Mouse (Mus musculus) kidney, postnatal 14 days (tissue): ENCODE data around the gene Pde4b.
A peak's percentile ranks its signal among the peaks of the same experiment; 100 is the strongest.

ENCODE experiments used
- DNase-seq: peaks from one replicate; pipeline ENCODE4 v3.0.0; 2022; ENCODE audit warnings: mixed read lengths

The Pde4b gene

GRCm38 (mm10) chr4:102555566-102555965 is 468.2 kb downstream of the Pde4b start:
- no peak for DNase-seq

GRCm38 (mm10) chr4:102557006-102557405 is 469.7 kb downstream of the Pde4b start:
- DNase-seq = no peak

DNA sequence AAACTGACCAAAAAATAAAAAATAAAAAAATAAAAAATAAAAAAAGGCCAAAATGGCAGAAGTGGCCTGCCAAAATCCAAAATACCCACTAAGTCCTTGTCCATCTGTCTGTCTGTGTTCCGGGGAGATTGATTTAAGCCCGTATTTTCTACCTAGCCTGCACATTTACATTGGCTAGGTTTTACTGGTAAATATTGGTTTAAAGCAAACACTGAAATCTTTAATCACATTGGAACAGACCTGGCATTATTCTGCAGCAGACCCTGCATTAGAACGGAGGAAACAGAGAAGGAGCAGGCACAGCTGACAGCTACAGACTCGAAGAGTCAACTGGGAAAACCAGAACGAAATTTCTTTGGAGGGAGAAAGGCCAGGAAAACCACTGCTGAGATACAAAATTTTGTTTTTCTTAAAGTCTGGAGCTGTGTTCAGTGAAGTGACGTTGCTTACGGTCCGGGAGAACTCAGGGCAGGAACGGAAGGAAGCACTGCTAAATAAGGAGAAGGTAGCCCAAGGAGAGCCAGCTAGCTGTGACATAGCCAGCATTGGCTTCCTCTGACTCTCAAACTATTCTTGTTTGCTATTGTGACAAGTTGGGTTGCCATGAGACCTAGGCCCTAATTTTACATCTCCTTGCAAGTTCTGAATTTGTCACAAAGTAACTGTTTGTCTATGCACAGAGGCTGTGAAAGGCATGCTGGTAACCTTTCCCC is 470.3 kb downstream of the Pde4b start:
- no peak for DNase-seq

DNA sequence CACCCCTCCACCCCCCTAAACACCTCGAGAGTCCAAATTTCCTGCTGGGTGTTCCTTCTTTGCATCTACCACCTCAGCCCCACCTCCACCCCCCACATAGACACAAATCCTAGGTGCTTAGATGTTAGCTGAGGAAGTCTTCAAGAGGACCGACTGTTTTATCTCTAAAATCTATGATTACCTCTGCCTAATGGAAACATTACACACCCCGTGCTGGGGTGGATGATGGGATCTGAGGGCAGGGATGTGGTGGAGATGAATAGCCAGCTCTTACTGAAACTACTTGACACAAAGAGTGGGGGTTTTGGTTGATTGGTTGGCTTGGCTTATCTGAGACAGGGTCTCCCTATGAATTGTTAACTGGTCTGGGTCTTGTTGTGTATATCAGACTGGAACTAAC is 471.0 kb downstream of the Pde4b start:
- no peak for DNase-seq

DNA sequence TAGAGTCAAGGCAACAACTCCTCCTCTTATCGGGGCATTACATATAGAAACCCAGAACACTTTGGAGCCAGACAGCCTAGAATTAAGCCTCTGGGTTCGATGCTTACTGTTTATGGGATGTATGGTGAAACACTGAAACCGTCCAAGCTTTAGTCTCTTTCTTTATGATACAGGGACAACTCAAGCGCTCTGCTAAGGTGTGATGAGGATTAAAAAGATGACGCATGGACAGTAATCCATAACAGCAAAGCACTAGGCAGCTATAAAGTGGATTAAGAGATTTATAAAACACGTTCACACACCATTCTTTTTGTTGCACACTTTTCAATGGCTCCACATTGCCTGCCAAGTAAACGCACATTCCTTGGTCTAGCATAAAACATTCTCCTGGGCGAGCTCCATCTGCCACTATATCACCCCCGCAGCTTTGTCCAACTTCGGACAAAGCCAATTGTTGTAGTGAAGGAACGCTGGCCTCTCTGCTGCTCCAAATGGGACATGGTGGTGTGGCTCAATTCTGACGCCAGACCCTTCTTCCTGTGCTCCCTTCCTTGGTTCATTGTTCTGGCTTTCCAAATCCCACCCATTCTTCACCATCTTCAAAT is 473.4 kb downstream of the Pde4b start:
- DNase-seq = no peak

- no peak for DNase-seq
These were observed 476.0 kb downstream of the Pde4b start for GRCm38 (mm10) chr4:102563273-102563855.

- DNase-seq = no peak
These were observed 476.9 kb downstream of the Pde4b start for GRCm38 (mm10) chr4:102564286-102564685.

DNA sequence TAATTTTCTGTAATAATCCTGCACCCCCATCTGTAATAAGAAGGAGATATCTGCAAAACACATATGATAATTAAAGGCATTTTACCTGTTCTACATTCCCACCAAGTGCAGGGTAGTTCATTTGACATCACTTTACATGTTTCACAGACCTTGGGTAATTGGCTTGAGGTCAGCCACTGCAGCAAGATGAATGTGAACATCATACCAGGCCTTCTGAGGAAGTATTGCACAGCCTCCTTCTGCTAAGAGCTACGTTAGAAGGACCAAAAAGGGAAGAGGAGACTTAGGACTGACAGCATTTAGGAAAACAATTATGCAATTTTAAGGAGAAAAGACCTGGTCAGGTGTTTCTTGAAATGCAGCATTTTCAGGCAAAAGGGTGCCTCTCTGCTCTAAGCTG is 479.1 kb downstream of the Pde4b start:
- no peak for DNase-seq

- no peak for DNase-seq
These were observed 479.8 kb downstream of the Pde4b start for GRCm38 (mm10) chr4:102567111-102567510.

GRCm38 (mm10) chr4:102567676-102568254 is 480.4 kb downstream of the Pde4b start:
- DNase-seq = no peak

GRCm38 (mm10) chr4:102568591-102568990 is 481.2 kb downstream of the Pde4b start:
- DNase-seq = peak; percentile 74

DNA sequence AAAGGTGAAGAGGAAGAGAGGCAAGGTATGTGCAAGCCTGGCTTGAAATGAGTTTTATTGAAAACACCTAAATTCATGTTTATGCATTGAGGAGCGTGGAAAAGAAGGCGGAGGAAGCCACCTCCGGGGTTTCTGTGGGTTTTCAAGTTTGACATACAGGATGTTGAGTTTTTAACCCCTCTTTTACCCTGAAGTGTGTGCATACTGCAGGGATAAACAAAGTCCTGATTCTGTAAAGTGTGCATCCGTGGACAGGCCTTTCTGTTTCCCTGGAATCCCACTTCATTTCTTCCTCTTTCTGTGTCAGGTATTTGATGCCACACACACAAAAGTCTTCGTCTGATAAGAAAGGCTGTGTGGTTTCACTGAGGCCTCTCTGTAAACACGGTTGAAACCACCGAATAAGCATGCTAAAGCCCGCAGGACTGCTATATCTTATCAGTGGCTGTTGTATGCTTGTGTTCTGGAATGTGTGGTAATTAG is 481.8 kb downstream of the Pde4b start:
- DNase-seq = no peak

- peak; percentile 78 for DNase-seq
These were observed 482.8 kb downstream of the Pde4b start for GRCm38 (mm10) chr4:102569950-102570765.

DNA sequence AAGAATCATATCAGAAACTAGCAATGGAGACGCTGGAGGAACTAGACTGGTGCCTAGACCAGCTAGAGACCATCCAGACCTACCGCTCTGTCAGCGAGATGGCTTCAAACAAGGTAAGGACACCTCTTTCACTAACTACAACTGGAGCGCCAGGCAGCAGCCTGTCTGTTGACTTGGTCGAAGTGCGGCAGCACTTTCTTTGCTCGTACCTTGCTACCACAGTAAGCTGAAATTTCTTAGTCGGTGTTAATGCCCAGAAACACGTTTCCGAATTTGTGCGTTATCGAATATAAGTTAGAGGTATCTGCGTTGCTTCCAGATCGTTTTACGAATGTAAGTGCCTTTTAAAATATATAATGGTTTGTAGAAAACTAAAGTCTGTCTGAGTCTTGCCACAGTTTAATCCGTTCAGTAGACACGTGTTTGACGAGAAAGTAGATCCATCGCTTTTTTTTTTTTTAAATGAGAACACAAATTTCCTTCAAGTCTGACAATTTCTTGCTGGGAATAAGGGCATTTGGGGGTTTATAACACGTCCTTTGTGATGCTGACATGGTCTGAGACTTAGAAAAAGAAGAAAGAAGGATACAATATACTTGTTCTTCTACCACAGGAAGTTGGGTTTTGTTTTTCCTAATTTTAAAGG is 483.5 kb downstream of the Pde4b start:
- peak; percentile 50 for DNase-seq

GRCm38 (mm10) chr4:102572031-102572430 is 484.7 kb downstream of the Pde4b start:
- DNase-seq = no peak

GRCm38 (mm10) chr4:102572591-102572990 is 485.2 kb downstream of the Pde4b start:
- DNase-seq = no peak

DNA sequence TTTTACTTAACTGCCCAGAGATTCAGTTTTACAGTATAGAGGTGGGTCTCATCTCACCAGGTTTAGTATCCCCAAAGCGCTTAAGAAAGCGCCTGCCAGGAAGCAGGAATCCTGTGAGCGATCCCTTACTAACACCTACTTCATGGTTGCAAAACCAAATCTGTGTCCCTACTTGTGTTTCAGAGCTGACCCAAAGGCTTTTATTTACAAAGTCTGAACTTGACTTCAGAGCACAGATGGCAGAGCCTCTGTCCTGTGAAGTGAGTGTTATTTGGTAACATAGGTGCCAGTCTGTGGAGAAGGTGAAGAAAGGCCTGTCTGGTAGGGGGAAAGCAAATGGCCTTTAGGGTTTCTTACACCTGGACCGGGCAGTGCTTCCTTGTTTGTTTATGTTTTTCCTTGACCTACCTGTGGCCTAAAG is 486.0 kb downstream of the Pde4b start:
- DNase-seq = no peak

GRCm38 (mm10) chr4:102574226-102574625 is 486.9 kb downstream of the Pde4b start:
- peak; percentile 63 for DNase-seq

DNA sequence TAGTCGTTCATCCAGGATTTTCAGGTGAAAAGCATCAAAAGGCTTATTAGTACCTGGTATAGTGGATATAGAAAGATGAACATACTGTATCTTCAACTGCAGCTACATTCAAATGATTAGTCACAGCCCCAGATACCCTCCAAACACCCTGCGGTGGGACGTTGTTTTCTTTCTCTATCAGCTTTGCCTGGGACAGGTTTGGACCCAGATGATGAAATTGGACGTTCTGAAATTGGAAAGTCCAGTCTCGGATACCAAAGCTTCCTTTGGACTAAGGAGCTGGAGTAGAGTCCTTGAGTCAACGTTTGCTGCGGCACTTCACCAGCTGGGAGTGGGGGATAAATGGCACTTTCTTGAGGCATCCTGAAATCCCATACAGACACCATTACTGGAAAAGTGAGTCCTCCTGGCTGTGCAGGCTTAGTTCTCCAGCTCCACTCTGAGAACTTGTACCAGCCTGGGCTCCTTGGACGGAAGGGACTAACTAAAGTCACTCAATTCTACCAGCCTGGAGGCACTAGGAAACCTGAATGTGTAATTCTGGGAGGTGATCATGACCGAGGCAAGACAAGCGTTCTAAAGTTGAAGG is 487.4 kb downstream of the Pde4b start:
- DNase-seq = no peak

DNA sequence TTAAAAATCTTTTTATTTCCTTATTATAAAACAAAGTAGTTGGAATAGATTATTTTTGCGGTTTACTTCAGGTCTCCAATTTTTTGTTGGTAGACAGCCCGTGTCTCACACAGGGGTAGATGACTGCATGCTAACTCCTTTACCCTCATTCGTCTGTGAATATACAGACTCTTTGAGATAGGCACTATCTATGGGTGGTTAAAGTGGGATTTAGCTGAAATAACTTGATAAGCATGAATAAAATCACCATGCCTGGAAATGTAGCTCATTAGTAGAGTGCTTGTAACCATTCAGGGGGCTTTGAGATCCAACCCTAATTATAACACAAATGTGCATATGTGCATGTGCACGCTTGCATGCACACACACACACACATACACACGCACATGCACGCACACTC is 488.8 kb downstream of the Pde4b start:
- DNase-seq = no peak

GRCm38 (mm10) chr4:102577636-102578035 is 490.3 kb downstream of the Pde4b start:
- no peak for DNase-seq

- no peak for DNase-seq
These were observed 491.7 kb downstream of the Pde4b start for GRCm38 (mm10) chr4:102579051-102579450.
